Mouse (Mus musculus): ENCODE measurements at regions not wholly inside any gene's neighbourhood (a gene's known extent, or its start where the extent isn't known, plus 50 kb on each side); places are given as distances from the start of the nearest gene placed in this dataset.

- no peak for TF ChIP-seq CTCF (IDR thresholded peaks at IDR 0.05; ENCODE audit: extremely low read depth, insufficient read depth, insufficient read length, insufficient replicate concordance)
- TF ChIP-seq POLR2A (IDR thresholded peaks at IDR 0.05; ENCODE audit: low read depth, low read length) = no peak
These were observed 287.7 kb upstream of the Nfe2l3 start for GRCm38 (mm10) chr6:51144762-51145161.
